Mouse (Mus musculus) midbrain, embryonic 14.5 days (tissue): Measurements from ENCODE around the gene Lamc3. TPM values are rescaled to one million over a fixed set of nuclear protein-coding genes. Genes with fewer than 3 reads are reported as not detected.

ENCODE experiments used
- ATAC-seq: fragments of 200-750 bp; cut with Nextera tagmentation; 2 replicates; pipeline ENCODE4 v1.8.0; 2017; ENCODE audit warnings: moderate number of reproducible peaks, moderate library complexity; ENCODE audit not compliant: low FRiP score, low TSS enrichment
- DNase-seq: peaks from one replicate; pipeline ENCODE4 v3.0.0-alpha.2; 2015
- H3K27ac ChIP-seq: fragments of 300-500 bp; sonication (generic); replicated peaks from 2 replicates; pipeline ENCODE4 v1.5.1; 2014; ENCODE audit warnings: mild to moderate bottlenecking, low read depth, low read length, moderate library complexity
- H3K27me3 ChIP-seq: fragments of 300-500 bp; sonication (generic); 2 replicates; pipeline ENCODE4 v1.6.1; 2014; ENCODE audit warnings: low read length, control low read depth, mixed read lengths; ENCODE audit not compliant: control insufficient read depth, insufficient read depth
- H3K36me3 ChIP-seq: fragments of 300-500 bp; sonication (generic); 2 replicates; pipeline ENCODE4 v1.6.1; 2014; ENCODE audit warnings: low read length, control low read depth; ENCODE audit not compliant: control insufficient read depth, insufficient read depth
- H3K4me1 ChIP-seq: fragments of 300-500 bp; sonication (generic); 2 replicates; pipeline ENCODE4 v1.6.1; 2014; ENCODE audit warnings: mild to moderate bottlenecking, antibody characterized with exemption, low read length, control low read depth; ENCODE audit not compliant: control insufficient read depth, insufficient read depth
- H3K4me2 ChIP-seq: fragments of 300-500 bp; sonication (generic); 2 replicates; pipeline ENCODE4 v1.6.1; 2014; ENCODE audit warnings: mild to moderate bottlenecking, low read length, moderate library complexity
- H3K4me3 ChIP-seq: fragments of 300-500 bp; sonication (generic); replicated peaks from 2 replicates; pipeline ENCODE4 v1.5.1; 2014; ENCODE audit warnings: low read depth, low read length
- H3K9ac ChIP-seq: fragments of 300-500 bp; sonication (generic); replicated peaks from 2 replicates; pipeline ENCODE4 v1.6.1; 2014; ENCODE audit warnings: mild to moderate bottlenecking, low read length, moderate library complexity
- H3K9me3 ChIP-seq: fragments of 300-500 bp; sonication (generic); 2 replicates; pipeline ENCODE4 v1.6.1; 2016; ENCODE audit warnings: low read length, control low read depth, mixed read lengths; ENCODE audit not compliant: control insufficient read depth
- WGBS: fragments of 180-500 bp; shearing (Covaris S2); extraction: QIAGEN DNeasy Blood & Tissue Kit; methylation state at CpG from one replicate; pipeline ENCODE4 v1.1.7; 2014; 5-methylcytosine and 5-hydroxymethylcytosine counted together
- polyA plus RNA-seq: library from polyadenylated mRNA; unstranded; fragments of >200 nt; fragmentation: Nextera tagmentation; extraction: Ambion mirVana; gene quantifications from 2 replicates; pipeline ENCODE4 v1.2.1, GENCODE M21; 2014

Gene Lamc3
- polyA plus RNA-seq, 1 experiment from 2014 or later: 6.6 TPM

DNA sequence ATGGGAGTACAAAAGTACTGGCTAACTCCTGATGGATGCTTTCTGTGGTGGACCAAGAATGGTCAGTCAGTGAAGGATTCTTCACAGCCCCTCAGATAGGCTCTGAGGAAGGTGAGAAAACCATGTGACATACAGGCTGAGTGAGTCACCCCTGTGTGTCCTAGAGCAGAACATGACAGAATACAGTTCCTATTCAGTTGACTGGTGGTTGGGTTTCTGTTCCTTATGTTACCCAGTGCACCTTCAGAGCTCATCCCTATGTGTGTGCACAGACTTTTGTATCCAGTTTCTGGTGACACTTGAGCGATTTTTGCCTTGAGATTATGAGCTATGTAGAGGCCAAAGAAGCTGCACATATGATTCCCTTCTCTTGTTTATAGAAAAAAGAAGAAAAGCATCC is 100.7 kb downstream of the Lamc3 start:
- Histone ChIP-seq H3K9me3 (no peaks in the 10 kb centered on the region), H3K9ac (no peak overlapping the region), H3K4me2 (no peak overlapping the region), H3K27ac (no peak overlapping the region), H3K4me3 (no peak overlapping the region), H3K4me1 (no peaks in the 10 kb centered on the region), H3K36me3 (peaks cover 100% of the 10 kb centered on the region), H3K27me3 (no peaks in the 10 kb centered on the region)
- DNase-seq: no peak
- ATAC-seq: no peak
- 94% methylated on average over 1 of the region's 1 CpGs for WGBS

DNA sequence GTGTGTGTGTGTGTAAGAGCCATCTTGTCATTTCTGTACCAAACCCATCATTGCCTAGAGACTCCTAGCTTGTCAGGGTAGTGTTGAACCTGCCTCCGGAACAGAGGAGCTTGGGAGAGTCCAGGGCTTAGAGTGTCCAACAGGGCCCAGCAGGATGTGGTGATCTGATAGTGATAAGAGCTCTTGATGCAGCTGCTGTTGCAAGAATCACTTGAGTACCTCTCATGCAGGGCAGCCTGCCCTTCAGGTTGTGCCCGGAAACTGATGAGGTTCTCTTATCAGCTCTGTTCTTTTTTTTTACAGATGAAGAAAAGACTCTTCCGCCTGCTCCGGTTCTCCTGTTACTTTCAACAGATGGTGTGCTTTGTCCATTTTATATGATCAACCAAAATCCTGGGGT is 103.9 kb downstream of the Lamc3 start:
- Histone ChIP-seq H3K9ac (no peak overlapping the region), H3K4me2 (no peak overlapping the region), H3K9me3 (no peaks in the 10 kb centered on the region), H3K27me3 (no peaks in the 10 kb centered on the region), H3K4me1 (no peaks in the 10 kb centered on the region), H3K4me3 (no peak overlapping the region), H3K27ac (no peak overlapping the region), H3K36me3 (peaks cover 97% of the 10 kb centered on the region)
- DNase-seq (no peak), ATAC-seq (no peak)
- 96% methylated on average over 4 of the region's 4 CpGs for WGBS

DNA sequence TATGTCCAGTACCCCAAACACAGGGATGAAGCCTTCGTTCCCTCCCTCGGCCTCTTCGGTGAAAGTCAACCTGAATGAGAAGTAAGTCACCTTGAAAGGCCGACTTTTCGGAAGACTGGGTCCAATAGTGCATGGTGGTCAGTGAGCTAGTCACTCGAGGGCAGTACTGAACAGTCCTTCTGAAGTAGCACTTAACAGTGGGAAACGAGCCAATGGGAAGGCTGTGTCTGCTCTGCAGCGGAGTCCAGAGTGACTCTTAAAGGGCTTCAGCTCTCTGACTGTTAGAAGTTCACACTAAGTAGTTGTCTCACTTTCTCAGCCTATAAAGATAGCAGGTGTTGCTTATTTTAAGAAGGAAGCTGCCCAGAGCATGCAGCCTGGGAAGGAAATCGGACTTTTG is 107.8 kb downstream of the Lamc3 start:
- Histone ChIP-seq H3K4me3 (no peak overlapping the region), H3K4me1 (no peaks in the 10 kb centered on the region), H3K36me3 (peaks cover 91% of the 10 kb centered on the region), H3K9ac (no peak overlapping the region), H3K4me2 (no peak overlapping the region), H3K9me3 (no peaks in the 10 kb centered on the region), H3K27ac (no peak overlapping the region), H3K27me3 (no peaks in the 10 kb centered on the region)
- 92% methylated on average over 9 of the region's 9 CpGs for WGBS
- DNase-seq: no peak
- ATAC-seq: no peak

DNA sequence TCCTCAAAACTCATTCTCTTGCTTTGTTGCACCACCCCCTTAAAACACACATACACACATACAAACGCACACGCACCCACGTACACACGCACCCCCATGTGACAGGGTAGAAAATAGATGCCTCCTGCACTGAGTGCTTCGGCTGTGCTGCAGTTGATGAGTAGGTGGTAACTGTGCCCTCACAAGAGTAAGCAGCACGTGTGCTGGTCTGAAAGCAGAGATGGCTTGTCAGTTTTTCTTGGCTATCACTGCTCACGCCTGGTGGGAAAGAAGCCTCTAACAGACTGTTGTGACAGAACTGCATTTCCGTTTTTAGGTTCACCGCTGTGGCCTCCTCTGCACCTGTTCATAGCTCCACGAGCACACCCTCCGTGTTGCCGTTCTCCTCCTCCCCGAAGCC is 109.0 kb downstream of the Lamc3 start:
- Histone ChIP-seq H3K27me3 (no peaks in the 10 kb centered on the region), H3K4me1 (no peaks in the 10 kb centered on the region), H3K36me3 (peaks cover 91% of the 10 kb centered on the region), H3K9me3 (no peaks in the 10 kb centered on the region), H3K27ac (no peak overlapping the region), H3K4me2 (no peak overlapping the region), H3K4me3 (no peak overlapping the region), H3K9ac (no peak overlapping the region)
- 97% methylated on average over 13 of the region's 13 CpGs for WGBS
- ATAC-seq (no peak), DNase-seq (no peak)

Other genes with a start within 250 kb of the Lamc3 start
- gene Prdm12, start 247.3 kb upstream of the Lamc3 start, polyA plus RNA-seq: 3.1 and 4.7 TPM in 2 replicates
- gene Exosc2, start 216.6 kb upstream of the Lamc3 start, polyA plus RNA-seq: 31.1 and 33.9 TPM in 2 replicates
- 19.6 and 27.6 TPM in 2 replicates for gene Abl1, start 198.9 kb upstream of the Lamc3 start, polyA plus RNA-seq
- 0.13 TPM in 1 of 2 replicates, not detected in the other for gene Qrfp, start 76.7 kb upstream of the Lamc3 start, polyA plus RNA-seq
- 14.8 and 18.8 TPM in 2 replicates for gene Fibcd1, start 41.3 kb upstream of the Lamc3 start, polyA plus RNA-seq
- gene Aif1l, start 62.8 kb downstream of the Lamc3 start, polyA plus RNA-seq: 24.2 and 34.7 TPM in 2 replicates
- gene Nup214, start 87.1 kb downstream of the Lamc3 start, polyA plus RNA-seq: 48.2 and 59.9 TPM in 2 replicates
- 0.50 and 0.59 TPM in 2 replicates for gene Fam78a, start 197.6 kb downstream of the Lamc3 start, polyA plus RNA-seq
- gene Plpp7, start 208.2 kb downstream of the Lamc3 start, polyA plus RNA-seq: 21.6 and 24.4 TPM in 2 replicates